Mouse (Mus musculus): ENCODE results near the gene Aaed1. TPM values are rescaled to one million over a fixed set of nuclear protein-coding genes. Genes with fewer than 3 reads are reported as not detected.
A peak's percentile ranks its signal among the peaks of the same experiment; 100 is the strongest.

The Aaed1 gene
- polyA plus RNA-seq (2011; ENCODE audit: insufficient read length, low read depth, missing spikeins): 36.8 and 41.0 TPM in 2 replicates

GRCm38 (mm10) chr13:64312024-64312915, at the start of gene Aaed1:
TSS of gene Aaed1 (minus strand) at chr13:64312710.
- TF ChIP-seq CTCF (IDR thresholded peaks at IDR 0.05; ENCODE audit: borderline replicate concordance, insufficient read depth, low read length) (no peak), POLR2A (IDR thresholded peaks at IDR 0.05; ENCODE audit: low read depth, low read length) (peak; percentile 71; the same call in 1 of the 2 replicates)
- peak within 1 kb of the TSS; percentile 44 for H3K27ac ChIP-seq (ENCODE audit: insufficient read depth, low read length)

GRCm38 (mm10) chr13:64362139-64362538, 49.6 kb upstream of the Aaed1 start:
- no peak overlapping the region for H3K4me3 ChIP-seq (ENCODE audit: insufficient read depth, low read length)
- H3K27ac ChIP-seq (ENCODE audit: insufficient read depth, low read length): no peak overlapping the region
- TF ChIP-seq POLR2A (IDR thresholded peaks at IDR 0.05; ENCODE audit: low read depth, low read length) (no peak), CTCF (IDR thresholded peaks at IDR 0.05; ENCODE audit: borderline replicate concordance, insufficient read depth, low read length) (no peak)
- peaks cover 5% of the 10 kb centered on the region; the same call in 1 of the 2 replicates for H3K4me1 ChIP-seq (ENCODE audit: control insufficient read depth, insufficient read depth, low read length)

More at GRCm38 (mm10) chr13:64312024-64312915, at the start of gene Aaed1:
- Histone ChIP-seq H3K4me3 (ENCODE audit: insufficient read depth, low read length) (peak within 1 kb of the TSS; percentile 78), H3K4me1 (ENCODE audit: control insufficient read depth, insufficient read depth, low read length) (0 out of 2 replicates have a peak, but pooled peaks cover 8% of the 10 kb centered on the region)

- Histone ChIP-seq H3K27ac (ENCODE audit: insufficient read depth, low read length) (no peak overlapping the region), H3K4me1 (ENCODE audit: control insufficient read depth, insufficient read depth, low read length) (no peaks in the 10 kb centered on the region), H3K4me3 (ENCODE audit: insufficient read depth, low read length) (no peak overlapping the region)
- no peak for TF ChIP-seq POLR2A (IDR thresholded peaks at IDR 0.05; ENCODE audit: low read depth, low read length)
- no peak for TF ChIP-seq CTCF (IDR thresholded peaks at IDR 0.05; ENCODE audit: borderline replicate concordance, insufficient read depth, low read length)
Measured at GRCm38 (mm10) chr13:64361020-64361419, 48.5 kb upstream of the Aaed1 start.

- TF ChIP-seq POLR2A (IDR thresholded peaks at IDR 0.05; ENCODE audit: low read depth, low read length) (no peak), CTCF (IDR thresholded peaks at IDR 0.05; ENCODE audit: borderline replicate concordance, insufficient read depth, low read length) (no peak)
- Histone ChIP-seq H3K4me3 (ENCODE audit: insufficient read depth, low read length) (no peak overlapping the region), H3K4me1 (ENCODE audit: control insufficient read depth, insufficient read depth, low read length) (no peaks in the 10 kb centered on the region), H3K27ac (ENCODE audit: insufficient read depth, low read length) (no peak overlapping the region)
Measured at GRCm38 (mm10) chr13:64359702-64360101, 47.2 kb upstream of the Aaed1 start.

- peak overlapping the region; percentile 93 for H3K27ac ChIP-seq (ENCODE audit: insufficient read depth, low read length)
- no peaks in the 10 kb centered on the region for H3K4me1 ChIP-seq (ENCODE audit: control insufficient read depth, insufficient read depth, low read length)
- H3K4me3 ChIP-seq (ENCODE audit: insufficient read depth, low read length): no peak overlapping the region
- TF ChIP-seq CTCF (IDR thresholded peaks at IDR 0.05; ENCODE audit: borderline replicate concordance, insufficient read depth, low read length): no peak
- no peak for TF ChIP-seq POLR2A (IDR thresholded peaks at IDR 0.05; ENCODE audit: low read depth, low read length)
Measured at GRCm38 (mm10) chr13:64358476-64358875, 46.0 kb upstream of the Aaed1 start.

GRCm38 (mm10) chr13:64357389-64357788, 44.9 kb upstream of the Aaed1 start:
- Histone ChIP-seq H3K4me3 (ENCODE audit: insufficient read depth, low read length) (no peak overlapping the region), H3K27ac (ENCODE audit: insufficient read depth, low read length) (peak overlapping the region; percentile 22; the same call in 1 of the 2 replicates), H3K4me1 (ENCODE audit: control insufficient read depth, insufficient read depth, low read length) (no peaks in the 10 kb centered on the region)
- TF ChIP-seq CTCF (IDR thresholded peaks at IDR 0.05; ENCODE audit: borderline replicate concordance, insufficient read depth, low read length): no peak
- no peak for TF ChIP-seq POLR2A (IDR thresholded peaks at IDR 0.05; ENCODE audit: low read depth, low read length)

- H3K4me3 ChIP-seq (ENCODE audit: insufficient read depth, low read length): no peak overlapping the region
- H3K4me1 ChIP-seq (ENCODE audit: control insufficient read depth, insufficient read depth, low read length): no peaks in the 10 kb centered on the region
- TF ChIP-seq CTCF (IDR thresholded peaks at IDR 0.05; ENCODE audit: borderline replicate concordance, insufficient read depth, low read length) (no peak), POLR2A (IDR thresholded peaks at IDR 0.05; ENCODE audit: low read depth, low read length) (no peak)
- H3K27ac ChIP-seq (ENCODE audit: insufficient read depth, low read length): no peak overlapping the region
Measured at GRCm38 (mm10) chr13:64349474-64349873, 37.0 kb upstream of the Aaed1 start.

- no peak for TF ChIP-seq CTCF (IDR thresholded peaks at IDR 0.05; ENCODE audit: borderline replicate concordance, insufficient read depth, low read length)
- Histone ChIP-seq H3K4me1 (ENCODE audit: control insufficient read depth, insufficient read depth, low read length) (no peaks in the 10 kb centered on the region; the same call in 1 of the 2 replicates), H3K4me3 (ENCODE audit: insufficient read depth, low read length) (peak overlapping the region; percentile 49), H3K27ac (ENCODE audit: insufficient read depth, low read length) (no peak overlapping the region)
Measured at GRCm38 (mm10) chr13:64344082-64344501, 31.6 kb upstream of the Aaed1 start.

- Histone ChIP-seq H3K4me1 (ENCODE audit: control insufficient read depth, insufficient read depth, low read length) (no peaks in the 10 kb centered on the region; the same call in 1 of the 2 replicates), H3K4me3 (ENCODE audit: insufficient read depth, low read length) (peak overlapping the region; percentile 49), H3K27ac (ENCODE audit: insufficient read depth, low read length) (no peak overlapping the region)
- no peak for TF ChIP-seq POLR2A (IDR thresholded peaks at IDR 0.05; ENCODE audit: low read depth, low read length)
- no peak for TF ChIP-seq CTCF (IDR thresholded peaks at IDR 0.05; ENCODE audit: borderline replicate concordance, insufficient read depth, low read length)
Measured at GRCm38 (mm10) chr13:64343598-64343997, 31.1 kb upstream of the Aaed1 start.
